Mouse (Mus musculus) bone marrow, adult 2 months (tissue): ENCODE results near the gene Cpt1c. TPM values are rescaled to one million over a fixed set of nuclear protein-coding genes. Genes with fewer than 3 reads are reported as not detected.

Source experiments
- H3K27ac ChIP-seq: fragments of 200-500 bp; 2 replicates; pipeline ENCODE4 v1.5.1; 2012; ENCODE audit warnings: low read depth, mild to moderate bottlenecking, control low read depth, inconsistent platforms, low read length; ENCODE audit not compliant: control insufficient read depth, poor library complexity, insufficient read depth
- H3K4me1 ChIP-seq: fragments of 200-500 bp; 2 replicates; pipeline ENCODE4 v1.6.1; 2011; ENCODE audit warnings: low read length; ENCODE audit not compliant: control insufficient read depth, insufficient read depth
- H3K4me3 ChIP-seq: fragments of 200-500 bp; replicated peaks from 2 replicates; pipeline ENCODE3; 2011; ENCODE audit warnings: mild to moderate bottlenecking, low read depth, low read length, control low read depth; ENCODE audit not compliant: control insufficient read depth
- CTCF ChIP-seq: fragments of 200-500 bp; IDR thresholded peaks from 2 replicates; pipeline ENCODE4 v1.5.1; 2011; ENCODE audit warnings: low read length, control low read depth; ENCODE audit not compliant: control insufficient read depth, insufficient read depth
- POLR2A ChIP-seq: fragments of 200-500 bp; IDR thresholded peaks from 2 replicates; pipeline ENCODE4 v1.6.1; 2011; ENCODE audit warnings: low read depth, mild to moderate bottlenecking, control low read depth, low read length, borderline replicate concordance; ENCODE audit not compliant: control insufficient read depth
- WGBS: fragments of 180-500 bp; shearing (Covaris S2); methylation state at CpG from one replicate; pipeline ENCODE4 v1.1.7; 2018; 5-methylcytosine and 5-hydroxymethylcytosine counted together
- polyA plus RNA-seq: library from polyadenylated mRNA; stranded (reverse); fragments of >200 nt; gene quantifications from 2 replicates; pipeline ENCODE4 v1.2.4, GENCODE M21; 2011; ENCODE audit warnings: low replicate concordance; ENCODE audit not compliant: missing spikeins, insufficient read depth, insufficient read length

The Cpt1c gene
- polyA plus RNA-seq, 1 experiment: 6.5 TPM

GRCm38 (mm10) chr7:44915314-44915713 is 59.3 kb downstream of the Cpt1c start:
- Histone ChIP-seq H3K4me3 (no peak overlapping the region), H3K4me1 (peaks cover 1% of the 10 kb centered on the region; the same call in 1 of the 2 replicates), H3K27ac (no peak overlapping the region)
- WGBS: 94% methylated on average over 9 of the region's 9 CpGs
- TF ChIP-seq CTCF (no peak), POLR2A (no peak)

DNA sequence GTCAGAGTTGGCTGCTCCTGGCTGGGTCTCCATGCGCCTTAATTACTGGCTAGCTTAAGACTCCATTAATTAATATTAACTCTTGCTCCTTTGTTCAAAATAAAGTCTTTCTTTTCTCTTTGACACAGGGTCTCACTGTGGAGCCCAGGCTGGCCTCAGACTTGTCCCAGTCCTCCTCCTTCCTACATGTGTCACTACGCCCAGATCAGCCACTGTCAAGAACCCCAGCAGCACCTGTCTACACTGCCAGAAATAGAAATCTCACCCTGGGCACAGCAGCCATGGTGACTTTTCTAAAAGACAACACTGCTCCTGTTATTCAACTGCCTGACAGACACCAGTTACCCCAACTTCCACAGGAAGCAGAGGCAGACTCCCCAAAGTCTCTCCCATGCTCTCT is 60.3 kb downstream of the Cpt1c start:
- no peak overlapping the region for H3K27ac ChIP-seq
- H3K4me1 ChIP-seq: peaks cover 1% of the 10 kb centered on the region; the same call in 1 of the 2 replicates
- no peak for TF ChIP-seq CTCF
- no peak for TF ChIP-seq POLR2A
- 97% methylated on average over 2 of the region's 2 CpGs for WGBS
- H3K4me3 ChIP-seq: no peak overlapping the region

Other genes starting within 250 kb of the Cpt1c start
- 21.6 and 33.6 TPM in 2 replicates for gene Vrk3, start 226.4 kb downstream of the Cpt1c start, polyA plus RNA-seq
- 0.99 and 2.3 TPM in 2 replicates for gene Zfp473, start 223.8 kb downstream of the Cpt1c start, polyA plus RNA-seq
- gene Nup62, start 158.8 kb downstream of the Cpt1c start, polyA plus RNA-seq: 24.0 and 44.7 TPM in 2 replicates
- 4.2 and 24.8 TPM in 2 replicates for gene Il4i1, start 158.5 kb downstream of the Cpt1c start, polyA plus RNA-seq
- 24.5 and 32.7 TPM in 2 replicates for gene Atf5, start 158.2 kb downstream of the Cpt1c start, polyA plus RNA-seq
- 28.2 and 48.0 TPM in 2 replicates for gene Akt1s1, start 125.9 kb downstream of the Cpt1c start, polyA plus RNA-seq
- gene Tbc1d17, start 125.8 kb downstream of the Cpt1c start, polyA plus RNA-seq: 24.5 and 49.2 TPM in 2 replicates
- 97.5 and 261 TPM in 2 replicates for gene Pnkp, start 117.7 kb downstream of the Cpt1c start, polyA plus RNA-seq
- gene Ptov1, start 105.1 kb downstream of the Cpt1c start, polyA plus RNA-seq: 51.3 and 96.4 TPM in 2 replicates
- gene Med25, start 82.1 kb downstream of the Cpt1c start, polyA plus RNA-seq: 14.6 and 25.4 TPM in 2 replicates
- 7.0 and 21.8 TPM in 2 replicates for gene Fuz, start 78.8 kb downstream of the Cpt1c start, polyA plus RNA-seq
- 43.5 and 60.3 TPM in 2 replicates for gene Ap2a1, start 45.4 kb downstream of the Cpt1c start, polyA plus RNA-seq
- gene Tsks, start 31.6 kb downstream of the Cpt1c start, polyA plus RNA-seq: not detected in 2 replicates
- 192 and 337 TPM in 2 replicates for gene Prmt1, start 11.7 kb upstream of the Cpt1c start, polyA plus RNA-seq
- gene Irf3, start 22.8 kb upstream of the Cpt1c start, polyA plus RNA-seq: 71.4 and 165 TPM in 2 replicates
- gene Bcl2l12, start 23.9 kb upstream of the Cpt1c start, polyA plus RNA-seq: 28.9 and 40.8 TPM in 2 replicates
- gene Scaf1, start 41.5 kb upstream of the Cpt1c start, polyA plus RNA-seq: 45.6 and 72.1 TPM in 2 replicates
- gene Rras, start 43.1 kb upstream of the Cpt1c start, polyA plus RNA-seq: 11.0 and 14.9 TPM in 2 replicates
- gene Prr12, start 78.0 kb upstream of the Cpt1c start, polyA plus RNA-seq: 8.6 and 14.3 TPM in 2 replicates
- gene Nosip, start 87.6 kb upstream of the Cpt1c start, polyA plus RNA-seq: 31.8 and 44.8 TPM in 2 replicates
- gene Prrg2, start 87.8 kb upstream of the Cpt1c start, polyA plus RNA-seq: 13.8 and 18.2 TPM in 2 replicates
- gene Rcn3, start 117.4 kb upstream of the Cpt1c start, polyA plus RNA-seq: 10.6 and 16.0 TPM in 2 replicates
- gene Fcgrt, start 129.0 kb upstream of the Cpt1c start, polyA plus RNA-seq: 13.9 and 19.1 TPM in 2 replicates
- gene Rps11, start 149.6 kb upstream of the Cpt1c start, polyA plus RNA-seq: 982 and 1,240 TPM in 2 replicates
- 2,527 and 4,441 TPM in 2 replicates for gene Rpl13a, start 153.9 kb upstream of the Cpt1c start, polyA plus RNA-seq
- gene Gm45713, start 161.4 kb upstream of the Cpt1c start, polyA plus RNA-seq: not detected in 2 replicates
- gene Flt3l, start 161.6 kb upstream of the Cpt1c start, polyA plus RNA-seq: 32.5 and 85.0 TPM in 2 replicates
- gene Pih1d1, start 179.5 kb upstream of the Cpt1c start, polyA plus RNA-seq: 39.2 and 92.4 TPM in 2 replicates
- 49.6 and 113 TPM in 2 replicates for gene Aldh16a1, start 179.7 kb upstream of the Cpt1c start, polyA plus RNA-seq
- gene Slc17a7, start 189.1 kb upstream of the Cpt1c start, polyA plus RNA-seq: 1.3 TPM in 1 of 2 replicates, not detected in the other
- gene Gfy, start 204.7 kb upstream of the Cpt1c start, polyA plus RNA-seq: 1.2 TPM in 1 of 2 replicates, not detected in the other
- gene Pth2, start 206.1 kb upstream of the Cpt1c start, polyA plus RNA-seq: not detected in 2 replicates
- not detected in 2 replicates for gene Ccdc155, start 230.0 kb upstream of the Cpt1c start, polyA plus RNA-seq
- 1.5 TPM in 1 of 2 replicates, not detected in the other for gene Dkkl1, start 237.3 kb upstream of the Cpt1c start, polyA plus RNA-seq
- gene Tead2, start 240.9 kb upstream of the Cpt1c start, polyA plus RNA-seq: 5.0 and 10.9 TPM in 2 replicates